Mouse (Mus musculus): Measurements from ENCODE around the gene Prpf38b.

DNA sequence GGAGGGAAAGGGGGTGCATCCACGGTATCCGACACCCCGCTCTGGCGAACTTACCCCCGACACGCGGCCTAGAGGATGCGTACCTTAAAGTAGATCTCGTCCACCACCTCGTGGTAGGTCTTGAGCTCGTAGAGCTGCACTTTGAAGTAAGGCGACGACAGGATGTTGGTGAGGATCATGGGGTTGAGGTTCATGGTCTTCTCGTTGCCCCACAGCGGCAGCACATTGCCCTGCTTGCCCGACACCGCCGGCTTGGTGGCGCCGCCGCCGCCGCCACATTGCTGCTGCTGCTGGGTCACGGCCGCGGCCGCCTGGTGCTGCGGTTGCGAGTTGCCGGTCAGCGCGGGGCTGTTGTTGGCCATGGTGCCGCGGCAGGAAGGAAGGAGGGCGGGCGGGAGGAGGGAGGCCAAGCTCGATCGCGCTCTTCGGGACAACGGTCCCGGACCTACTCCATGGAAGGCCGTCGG is 413 bp downstream of the Prpf38b start:
- TF ChIP-seq E2F4 (IDR thresholded peaks at IDR 0.05; ENCODE audit: insufficient replicate concordance, low read depth, low read length), result no peak
- TF ChIP-seq ELF1 (IDR thresholded peaks at IDR 0.05; ENCODE audit: low read depth, low read length), result no peak
- peak; percentile 27; the same call in 1 of the 2 replicates for TF ChIP-seq ZMIZ1 (IDR thresholded peaks at IDR 0.05; ENCODE audit: low read depth, low read length)
- TF ChIP-seq RCOR1 (conservative IDR thresholded peaks at IDR 0.05; ENCODE audit: low read depth, low read length), result no peak
- no peak for TF ChIP-seq POLR2A (IDR thresholded peaks at IDR 0.05; ENCODE audit: low read depth, low read length)
